Mouse (Mus musculus): ENCODE measurements around the gene Eef2k. TPM values are rescaled to one million over a fixed set of nuclear protein-coding genes. Genes with fewer than 3 reads are reported as not detected.
A peak's percentile ranks its signal among the peaks of the same experiment; 100 is the strongest.
"Not testable (repeated sequence)": the region's sequence is repeated elsewhere in the genome, so short reads cannot be mapped to it uniquely, and the experiment has no call there.

The Eef2k gene
- polyA plus RNA-seq, 1 experiment from 2014 or later: 19.2 TPM

DNA sequence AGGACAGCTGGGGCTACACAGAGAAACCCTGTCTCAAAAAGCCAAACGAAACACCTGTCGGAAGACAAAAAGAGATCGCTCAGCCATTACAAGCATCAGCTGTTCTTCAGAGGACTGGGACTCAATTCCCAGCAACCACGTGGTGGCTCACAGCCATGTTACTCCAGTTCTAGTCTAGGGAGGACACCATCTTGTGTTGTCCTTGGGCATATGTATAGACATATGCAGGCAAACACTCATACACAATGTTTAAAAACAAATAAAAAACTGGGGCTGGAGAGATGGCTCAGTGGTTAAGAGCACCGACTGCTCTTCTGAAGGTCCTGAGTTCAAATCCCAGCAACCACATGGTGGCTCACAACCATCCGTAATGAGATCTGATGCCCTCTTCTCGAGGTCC lies 111.0 kb downstream of the Eef2k start:
- WGBS: 80% methylated on average over 7 of the region's 7 CpGs
- not testable (repeated sequence) for H3K9me3 ChIP-seq (replicated peaks); H3K4me3 ChIP-seq; H3K4me2 ChIP-seq; H3K27ac ChIP-seq; H3K9ac ChIP-seq; H3K4me1 ChIP-seq; H3K27me3 ChIP-seq
- peaks cover 34% of the 10 kb centered on the region for H3K36me3 ChIP-seq (ENCODE audit: poor library complexity, severe bottlenecking)
- ATAC-seq: peak; percentile 57; the same call in 1 of the 2 replicates

Other genes starting within 250 kb of the Eef2k start
- gene Uqcrc2, start 207.7 kb upstream of the Eef2k start, polyA plus RNA-seq (2015; fragmentation: Nextera tagmentation; extraction: Ambion mirVana): 209 and 210 TPM in 2 replicates
- 0.23 and 0.57 TPM in 2 replicates for gene Pdzd9, start 172.5 kb upstream of the Eef2k start, polyA plus RNA-seq (2015; fragmentation: Nextera tagmentation; extraction: Ambion mirVana)
- 14.1 and 16.5 TPM in 2 replicates for gene Mosmo, start 165.2 kb upstream of the Eef2k start, polyA plus RNA-seq (2015; fragmentation: Nextera tagmentation; extraction: Ambion mirVana)
- gene Vwa3a, start 103.5 kb upstream of the Eef2k start, polyA plus RNA-seq (2015; fragmentation: Nextera tagmentation; extraction: Ambion mirVana): 0.84 TPM in 2 replicates
- gene Gm5737, start 30.5 kb upstream of the Eef2k start, polyA plus RNA-seq (2015; fragmentation: Nextera tagmentation; extraction: Ambion mirVana): not detected in 2 replicates
- 27.1 and 30.1 TPM in 2 replicates for gene Polr3e, start 74.9 kb downstream of the Eef2k start, polyA plus RNA-seq (2015; fragmentation: Nextera tagmentation; extraction: Ambion mirVana)
- gene Cdr2, start 139.5 kb downstream of the Eef2k start, polyA plus RNA-seq (2015; fragmentation: Nextera tagmentation; extraction: Ambion mirVana): 11.1 TPM in 2 replicates
- 0.31 and 0.45 TPM in 2 replicates for gene Mfsd13b, start 139.7 kb downstream of the Eef2k start, polyA plus RNA-seq (2015; fragmentation: Nextera tagmentation; extraction: Ambion mirVana)
- gene Mettl9, start 191.6 kb downstream of the Eef2k start, polyA plus RNA-seq (2015; fragmentation: Nextera tagmentation; extraction: Ambion mirVana): 225 and 230 TPM in 2 replicates
- gene Igsf6, start 231.7 kb downstream of the Eef2k start, polyA plus RNA-seq (2015; fragmentation: Nextera tagmentation; extraction: Ambion mirVana): 0.63 and 0.96 TPM in 2 replicates
- gene Otoa, start 238.8 kb downstream of the Eef2k start, polyA plus RNA-seq (2015; fragmentation: Nextera tagmentation; extraction: Ambion mirVana): 0.05 and 0.31 TPM in 2 replicates

Measured in forebrain, embryonic 13.5 days (tissue).